Mouse (Mus musculus) heart, embryonic 16.5 days (tissue): Measurements from ENCODE around the gene Pde4b. TPM values are rescaled to one million over a fixed set of nuclear protein-coding genes. Genes with fewer than 3 reads are reported as not detected.

Source experiments
- ATAC-seq: fragments of 200-750 bp; cut with Nextera tagmentation; replicated peaks from 2 replicates; pipeline ENCODE4 v1.8.0; 2017; ENCODE audit warnings: moderate number of reproducible peaks; ENCODE audit not compliant: insufficient read depth, low FRiP score; ENCODE audit errors: extremely low read depth
- H3K27ac ChIP-seq: fragments of 300-500 bp; sonication (generic); 2 replicates; pipeline ENCODE4 v1.5.1; 2014; ENCODE audit warnings: mild to moderate bottlenecking, low read length, control low read depth, moderate library complexity
- H3K27me3 ChIP-seq: fragments of 300-500 bp; sonication (generic); 2 replicates; pipeline ENCODE4 v1.6.1; 2014; ENCODE audit warnings: low read length, mixed read lengths; ENCODE audit not compliant: control insufficient read depth, insufficient read depth
- H3K36me3 ChIP-seq: fragments of 300-500 bp; sonication (generic); 2 replicates; pipeline ENCODE4 v1.6.1; 2014; ENCODE audit not compliant: control insufficient read depth, insufficient read depth
- H3K4me1 ChIP-seq: fragments of 300-500 bp; sonication (generic); 2 replicates; pipeline ENCODE4 v1.6.1; 2014; ENCODE audit warnings: low read length, mixed read lengths; ENCODE audit not compliant: control insufficient read depth, insufficient read depth
- H3K4me2 ChIP-seq: fragments of 300-500 bp; sonication (generic); 2 replicates; pipeline ENCODE4 v1.6.1; 2014; ENCODE audit warnings: low read depth, mild to moderate bottlenecking, control low read depth, low read length
- H3K4me3 ChIP-seq: fragments of 300-500 bp; sonication (generic); 2 replicates; pipeline ENCODE4 v1.5.1; 2014; ENCODE audit warnings: mild to moderate bottlenecking, control low read depth, low read length
- H3K9ac ChIP-seq: fragments of 300-500 bp; sonication (generic); 2 replicates; pipeline ENCODE4 v1.6.1; 2014; ENCODE audit warnings: low read length, control low read depth
- H3K9me3 ChIP-seq: fragments of 300-500 bp; sonication (generic); replicated peaks from 2 replicates; pipeline ENCODE4 v1.6.1; 2016; ENCODE audit warnings: low read length; ENCODE audit not compliant: control insufficient read depth
- WGBS: fragments of 180-500 bp; shearing (Covaris S2); extraction: QIAGEN DNeasy Blood & Tissue Kit; methylation state at CpG from one replicate; pipeline ENCODE4 v1.1.7; 2014; 5-methylcytosine and 5-hydroxymethylcytosine counted together
- polyA plus RNA-seq: library from polyadenylated mRNA; unstranded; fragments of >200 nt; fragmentation: Nextera tagmentation; extraction: Ambion mirVana; gene quantifications from 2 replicates; pipeline ENCODE4 v1.2.1, GENCODE M21; 2015

The Pde4b gene
- polyA plus RNA-seq, 1 experiment from 2014 or later = 28.4 TPM

- ATAC-seq = no peak
- Histone ChIP-seq H3K9ac (no peak overlapping the region), H3K9me3 (no peaks in the 10 kb centered on the region), H3K4me2 (no peak overlapping the region), H3K36me3 (no peaks in the 10 kb centered on the region), H3K4me1 (no peaks in the 10 kb centered on the region), H3K4me3 (no peak overlapping the region), H3K27ac (no peak overlapping the region), H3K27me3 (no peaks in the 10 kb centered on the region)
- WGBS = 89% methylated on average over 2 of the region's 2 CpGs
Measured at GRCm38 (mm10) chr4:102621120-102621519, 533.8 kb downstream of the Pde4b start.

GRCm38 (mm10) chr4:102622977-102623376, 535.6 kb downstream of the Pde4b start:
- H3K4me3 ChIP-seq = no peak overlapping the region
- WGBS = 78% methylated on average over 5 of the region's 5 CpGs
- ATAC-seq = no peak
- no peaks in the 10 kb centered on the region for H3K4me1 ChIP-seq
- no peak overlapping the region for H3K9ac ChIP-seq
- H3K36me3 ChIP-seq = no peaks in the 10 kb centered on the region
- H3K27me3 ChIP-seq = no peaks in the 10 kb centered on the region
- no peak overlapping the region for H3K27ac ChIP-seq
- no peak overlapping the region for H3K4me2 ChIP-seq
- no peaks in the 10 kb centered on the region for H3K9me3 ChIP-seq

GRCm38 (mm10) chr4:102623789-102624611, 536.7 kb downstream of the Pde4b start:
- H3K9me3 ChIP-seq = no peaks in the 10 kb centered on the region
- ATAC-seq = no peak
- no peaks in the 10 kb centered on the region for H3K36me3 ChIP-seq
- no peak overlapping the region for H3K9ac ChIP-seq
- WGBS = 74% methylated on average over 4 of the region's 4 CpGs
- H3K4me2 ChIP-seq = no peak overlapping the region
- no peaks in the 10 kb centered on the region for H3K27me3 ChIP-seq
- H3K4me3 ChIP-seq = no peak overlapping the region
- H3K4me1 ChIP-seq = no peaks in the 10 kb centered on the region
- no peak overlapping the region for H3K27ac ChIP-seq

- H3K9ac ChIP-seq = no peak overlapping the region
- no peak overlapping the region for H3K27ac ChIP-seq
- no peaks in the 10 kb centered on the region for H3K27me3 ChIP-seq
- H3K9me3 ChIP-seq = no peaks in the 10 kb centered on the region
- no peak overlapping the region for H3K4me3 ChIP-seq
- H3K4me1 ChIP-seq = 0 out of 2 replicates have a peak, but pooled peaks cover 2% of the 10 kb centered on the region
- WGBS = 49% methylated on average over 8 of the region's 8 CpGs
- H3K36me3 ChIP-seq = no peaks in the 10 kb centered on the region
- no peak overlapping the region for H3K4me2 ChIP-seq
- no peak for ATAC-seq
Measured at GRCm38 (mm10) chr4:102624937-102625336, 537.6 kb downstream of the Pde4b start.

- Histone ChIP-seq H3K4me2 (no peak overlapping the region), H3K9me3 (no peaks in the 10 kb centered on the region), H3K36me3 (no peaks in the 10 kb centered on the region), H3K27me3 (no peaks in the 10 kb centered on the region), H3K9ac (no peak overlapping the region), H3K4me3 (no peak overlapping the region), H3K4me1 (peaks cover 24% of the 10 kb centered on the region), H3K27ac (no peak overlapping the region)
- ATAC-seq = no peak
- WGBS = 78% methylated on average over 4 of the region's 4 CpGs
Measured at GRCm38 (mm10) chr4:102627799-102628198, 540.5 kb downstream of the Pde4b start.

- no peak overlapping the region for H3K4me3 ChIP-seq
- H3K27ac ChIP-seq = no peak overlapping the region
- no peaks in the 10 kb centered on the region for H3K9me3 ChIP-seq
- WGBS = 43% methylated on average over 4 of the region's 4 CpGs
- no peak for ATAC-seq
- no peaks in the 10 kb centered on the region for H3K36me3 ChIP-seq
- no peak overlapping the region for H3K9ac ChIP-seq
- no peak overlapping the region for H3K4me2 ChIP-seq
- peaks cover 28% of the 10 kb centered on the region for H3K4me1 ChIP-seq
- no peaks in the 10 kb centered on the region for H3K27me3 ChIP-seq
Measured at GRCm38 (mm10) chr4:102629621-102630020, 542.3 kb downstream of the Pde4b start.

GRCm38 (mm10) chr4:102630261-102630660, 542.9 kb downstream of the Pde4b start:
- WGBS = 35% methylated on average over 6 of the region's 6 CpGs
- H3K9me3 ChIP-seq = no peaks in the 10 kb centered on the region

GRCm38 (mm10) chr4:102631624-102632023, 544.3 kb downstream of the Pde4b start:
- ATAC-seq = no peak
- Histone ChIP-seq H3K36me3 (no peaks in the 10 kb centered on the region), H3K9ac (no peak overlapping the region), H3K27me3 (no peaks in the 10 kb centered on the region), H3K9me3 (no peaks in the 10 kb centered on the region), H3K27ac (no peak overlapping the region), H3K4me1 (peaks cover 47% of the 10 kb centered on the region), H3K4me2 (no peak overlapping the region), H3K4me3 (no peak overlapping the region)
- 48% methylated on average over 3 of the region's 3 CpGs for WGBS

More at GRCm38 (mm10) chr4:102630261-102630660, 542.9 kb downstream of the Pde4b start:
- ATAC-seq = peak; percentile 42; the same call in 1 of the 2 replicates
- H3K4me3 ChIP-seq = no peak overlapping the region
- no peak overlapping the region for H3K9ac ChIP-seq
- no peak overlapping the region for H3K4me2 ChIP-seq
- no peaks in the 10 kb centered on the region for H3K27me3 ChIP-seq
- peak overlapping the region; percentile 61 for H3K27ac ChIP-seq
- no peaks in the 10 kb centered on the region for H3K36me3 ChIP-seq
- peaks cover 34% of the 10 kb centered on the region for H3K4me1 ChIP-seq

GRCm38 (mm10) chr4:102633241-102633640, 545.9 kb downstream of the Pde4b start:
- no peak overlapping the region for H3K9ac ChIP-seq
- H3K4me3 ChIP-seq = no peak overlapping the region
- 91% methylated on average over 5 of the region's 5 CpGs for WGBS
- ATAC-seq = no peak
- no peaks in the 10 kb centered on the region for H3K9me3 ChIP-seq
- no peak overlapping the region for H3K4me2 ChIP-seq
- H3K36me3 ChIP-seq = no peaks in the 10 kb centered on the region
- H3K27me3 ChIP-seq = no peaks in the 10 kb centered on the region
- no peak overlapping the region for H3K27ac ChIP-seq
- H3K4me1 ChIP-seq = peaks cover 60% of the 10 kb centered on the region
